Mouse (Mus musculus) cerebellum, adult 2 months (tissue): ENCODE measurements around the gene Crtc1.

ENCODE experiments used
- CTCF ChIP-seq: fragments of 200-500 bp; IDR thresholded peaks from 2 replicates; pipeline ENCODE4 v1.5.1; 2011; ENCODE audit warnings: low read depth, mild to moderate bottlenecking, control low read depth, low read length, moderate library complexity, borderline replicate concordance; ENCODE audit not compliant: insufficient read depth
- POLR2A ChIP-seq: fragments of 200-500 bp; IDR thresholded peaks from 2 replicates; pipeline ENCODE4 v1.6.1; 2011; ENCODE audit warnings: low read length, control low read depth, borderline replicate concordance; ENCODE audit not compliant: insufficient read depth

- TF ChIP-seq CTCF (no peak), POLR2A (no peak)
These were observed 68.9 kb downstream of the Crtc1 start for GRCm38 (mm10) chr8:70370476-70370875.
